Mouse (Mus musculus): ENCODE measurements around the gene Insc. TPM values are rescaled to one million over a fixed set of nuclear protein-coding genes. Genes with fewer than 3 reads are reported as not detected.
"Not testable (repeated sequence)": the region's sequence is repeated elsewhere in the genome, so short reads cannot be mapped to it uniquely, and the experiment has no call there.

The Insc gene
- total and polyA plus RNA-seq, 3 experiments, result not detected

- peak; percentile 21 for DNase-seq (ENCODE audit: extremely low read depth)
- peak overlapping the region; percentile 48 for H3K4me2 ChIP-seq (ENCODE audit: insufficient read depth, low read depth, poor library complexity, severe bottlenecking)
Observed at GRCm38 (mm10) chr7:114719381-114720131, 23.9 kb upstream of the Insc start.

GRCm38 (mm10) chr7:114729696-114730095 is 13.8 kb upstream of the Insc start:
- DNase-seq (ENCODE audit: extremely low read depth), result peak; percentile 16
- H3K4me3 ChIP-seq (replicated peaks in 1 of 3; ENCODE audit: low read depth in 2 of 3, low read length in 2 of 3, poor library complexity in 1 of 3); H3K27ac ChIP-seq (ENCODE audit: insufficient read depth, low read depth); H3K9ac ChIP-seq (ENCODE audit: insufficient read depth, low read depth); H3K4me1 ChIP-seq (ENCODE audit: control insufficient read depth in 1 of 2, insufficient read depth in 2 of 2); H3K27me3 ChIP-seq (replicated peaks); H3K9me3 ChIP-seq (replicated peaks; ENCODE audit: low read length); H3K4me2 ChIP-seq (ENCODE audit: insufficient read depth, low read depth, poor library complexity, severe bottlenecking); dilution Hi-C loops (cut with MboI; ENCODE audit: extremely low pct_ligation_motif_present, extremely low pct_unique_long_range_greater_than_20kb, low sequenced_read_pairs); H3K79me2 ChIP-seq (replicated peaks; ENCODE audit: control insufficient read depth, extremely low read depth, insufficient read depth, poor library complexity, severe bottlenecking); H3K36me3 ChIP-seq (replicated peaks in 1 of 2; ENCODE audit: control insufficient read depth in 1 of 2, insufficient read depth in 1 of 2, low read length in 1 of 2): not testable (repeated sequence)
- in situ Hi-C loops (cut with MboI; ENCODE audit: low pct_ligation_motif_present, low pct_unique_long_range_greater_than_20kb, low sequenced_read_pairs), result loop anchor here (5.0 kb wide), 1 partner anchor 88 kb away; no protein-coding TSS in a partner anchor
- TF ChIP-seq SMC3 (IDR thresholded peaks at IDR 0.05; ENCODE audit: low read depth, low read length) (peak; percentile 51), RAD21 (IDR thresholded peaks at IDR 0.05; ENCODE audit: low read depth, low read length) (peak; percentile 32), CHD2 (IDR thresholded peaks at IDR 0.05; ENCODE audit: low read length) (peak; percentile 37; the same call in 1 of the 2 replicates), CTCF (conservative IDR thresholded peaks at IDR 0.05 in 1 of 2, IDR thresholded peaks at IDR 0.05 in 1 of 2; ENCODE audit: low read depth in 2 of 2, low read length in 2 of 2) (peak; percentile 40 to 71; a peak in 3 of 4 replicates)

More at GRCm38 (mm10) chr7:114719381-114720131, 23.9 kb upstream of the Insc start:
- in situ Hi-C loops (cut with MboI; ENCODE audit: low pct_ligation_motif_present, low pct_unique_long_range_greater_than_20kb, low sequenced_read_pairs) (no loop called here), dilution Hi-C loops (cut with MboI; ENCODE audit: extremely low pct_ligation_motif_present, extremely low pct_unique_long_range_greater_than_20kb, low sequenced_read_pairs) (no loop called here)
- TF ChIP-seq ZKSCAN1 (IDR thresholded peaks at IDR 0.05; ENCODE audit: borderline replicate concordance, low read depth, low read length) (no peak), SIN3A (IDR thresholded peaks at IDR 0.05; ENCODE audit: low read length) (no peak), POLR2AphosphoS2 (IDR thresholded peaks at IDR 0.05; ENCODE audit: low read depth, low read length) (no peak), GABPA (IDR thresholded peaks at IDR 0.05; ENCODE audit: insufficient replicate concordance, low read depth, low read length) (no peak), ZC3H11A (IDR thresholded peaks at IDR 0.05; ENCODE audit: low read depth, low read length) (no peak), MYC (IDR thresholded peaks at IDR 0.05; ENCODE audit: low read depth, low read length) (no peak), TCF12 (IDR thresholded peaks at IDR 0.05; ENCODE audit: low read depth, low read length) (no peak), JUN (IDR thresholded peaks at IDR 0.05; ENCODE audit: insufficient read depth, low read depth, low read length) (no peak), CHD2 (IDR thresholded peaks at IDR 0.05; ENCODE audit: low read length) (no peak), MAX (IDR thresholded peaks at IDR 0.05; ENCODE audit: low read length) (no peak), EP300 (IDR thresholded peaks at IDR 0.05; ENCODE audit: low read length) (no peak), MEF2A (IDR thresholded peaks at IDR 0.05; ENCODE audit: borderline replicate concordance, low read depth, low read length) (no peak), MAZ (IDR thresholded peaks at IDR 0.05; ENCODE audit: low read depth, low read length) (0 out of 2 replicates have a peak, but pooled peaks have one; percentile 25), CTCF (conservative IDR thresholded peaks at IDR 0.05 in 1 of 2, IDR thresholded peaks at IDR 0.05 in 1 of 2; ENCODE audit: low read depth in 2 of 2, low read length in 2 of 2) (peak in 1 of 2 experiments; percentile 79; a peak in 2 of 4 replicates), KAT2A (IDR thresholded peaks at IDR 0.05; ENCODE audit: insufficient replicate concordance, low read length) (no peak), IRF4 (IDR thresholded peaks at IDR 0.05; ENCODE audit: low read depth, low read length) (no peak), USF2 (conservative IDR thresholded peaks at IDR 0.05; ENCODE audit: low read depth, low read length) (no peak), RCOR1 (conservative IDR thresholded peaks at IDR 0.05; ENCODE audit: low read depth, low read length) (no peak), TBP (conservative IDR thresholded peaks at IDR 0.05; ENCODE audit: low read depth, low read length) (no peak), RAD21 (IDR thresholded peaks at IDR 0.05; ENCODE audit: low read depth, low read length) (peak; percentile 75), UBTF (IDR thresholded peaks at IDR 0.05; ENCODE audit: low read depth, low read length) (no peak), HCFC1 (IDR thresholded peaks at IDR 0.05; ENCODE audit: low read depth, low read length) (no peak), MAFK (IDR thresholded peaks at IDR 0.05; ENCODE audit: insufficient replicate concordance, low read length) (no peak), POLR2A (IDR thresholded peaks at IDR 0.05; ENCODE audit: low read depth, low read length) (no peak), ELF1 (IDR thresholded peaks at IDR 0.05; ENCODE audit: low read depth, low read length) (no peak), BHLHE40 (IDR thresholded peaks at IDR 0.05; ENCODE audit: low read depth, low read length) (peak; percentile 61), SMC3 (IDR thresholded peaks at IDR 0.05; ENCODE audit: low read depth, low read length) (peak; percentile 68), CHD1 (IDR thresholded peaks at IDR 0.05; ENCODE audit: low read depth, low read length) (no peak), E2F4 (IDR thresholded peaks at IDR 0.05; ENCODE audit: insufficient replicate concordance, low read depth, low read length) (no peak), ETS1 (conservative IDR thresholded peaks at IDR 0.05; ENCODE audit: low read depth, low read length) (no peak), MXI1 (IDR thresholded peaks at IDR 0.05; ENCODE audit: low read depth, low read length) (peak; percentile 39; the same call in 1 of the 2 replicates), ZMIZ1 (IDR thresholded peaks at IDR 0.05; ENCODE audit: low read depth, low read length) (no peak), NRF1 (IDR thresholded peaks at IDR 0.05; ENCODE audit: low read depth, low read length) (no peak), JUND (conservative IDR thresholded peaks at IDR 0.05; ENCODE audit: low read depth, low read length) (no peak), NELFE (IDR thresholded peaks at IDR 0.05; ENCODE audit: low read depth, low read length) (no peak), PAX5 (IDR thresholded peaks at IDR 0.05; ENCODE audit: low read length) (no peak), USF1 (IDR thresholded peaks at IDR 0.05; ENCODE audit: low read depth, low read length) (no peak), ZNF384 (IDR thresholded peaks at IDR 0.05; ENCODE audit: low read depth, low read length) (no peak)
- H3K4me1 ChIP-seq (ENCODE audit: control insufficient read depth in 1 of 2, insufficient read depth in 2 of 2), result peaks cover 2 to 7% of the 10 kb centered on the region in 2 experiments; a peak in 2 of 4 replicates
- H3K27me3 ChIP-seq (replicated peaks), result no peaks in the 10 kb centered on the region
- H3K9me3 ChIP-seq (replicated peaks; ENCODE audit: low read length), result no peaks in the 10 kb centered on the region
- no peak overlapping the region for H3K4me3 ChIP-seq (replicated peaks in 1 of 3; ENCODE audit: low read depth in 2 of 3, low read length in 2 of 3, poor library complexity in 1 of 3)
- H3K9ac ChIP-seq (ENCODE audit: insufficient read depth, low read depth), result no peak overlapping the region
- no peaks in the 10 kb centered on the region for H3K79me2 ChIP-seq (replicated peaks; ENCODE audit: control insufficient read depth, extremely low read depth, insufficient read depth, poor library complexity, severe bottlenecking)
- no peak overlapping the region for H3K27ac ChIP-seq (ENCODE audit: insufficient read depth, low read depth)
- H3K36me3 ChIP-seq (replicated peaks in 1 of 2; ENCODE audit: control insufficient read depth in 1 of 2, insufficient read depth in 1 of 2, low read length in 1 of 2), result no peaks in the 10 kb centered on the region

Data from CH12.LX (cell line).